In genomic region chr7:19360944-19361343, GRCm38 (mm10) we compare ENCODE assay signal across 8 mouse cellular contexts. TPM values are rescaled to one million over a fixed set of nuclear protein-coding genes. Genes with fewer than 3 reads are reported as not detected.
DNase-seq lines count a peak whose midpoint lies in the region; ATAC-seq and TF ChIP-seq lines count a peak whose summit lies in the region.

No protein-coding gene starts in this region.

- H3K27me3 ChIP-seq in E14TG2a.4 (ENCODE audit: insufficient read depth, low read length) = no peaks in the 10 kb centered on the region
- H3K27me3 ChIP-seq in forebrain, embryonic 11.5 days (ENCODE audit: control insufficient read depth, insufficient read depth, low read length) = no peaks in the 10 kb centered on the region
- no peaks in the 10 kb centered on the region for H3K27me3 ChIP-seq in heart, embryonic 16.5 days (ENCODE audit: control insufficient read depth, insufficient read depth, low read length)
- no peaks in the 10 kb centered on the region for H3K27me3 ChIP-seq in liver, embryonic 14.5 days (ENCODE audit: control insufficient read depth, insufficient read depth, low read length)

- no peaks in the 10 kb centered on the region for H3K9me3 ChIP-seq in E14TG2a.4 (ENCODE audit: low read length)
- H3K9me3 ChIP-seq in forebrain, embryonic 11.5 days (ENCODE audit: control insufficient read depth, low read length) = no peaks in the 10 kb centered on the region
- H3K9me3 ChIP-seq in heart, embryonic 16.5 days (replicated peaks; ENCODE audit: control insufficient read depth, low read length) = no peaks in the 10 kb centered on the region
- H3K9me3 ChIP-seq in liver, embryonic 14.5 days (ENCODE audit: control insufficient read depth, low read length) = no peaks in the 10 kb centered on the region

- 0% methylated on average over 27 of the region's 27 CpGs for WGBS in forebrain, embryonic 11.5 days
- WGBS in heart, embryonic 16.5 days = under 1% methylated on average over 26 of the region's 27 CpGs
- WGBS in liver, embryonic 14.5 days (ENCODE audit: insufficient replicate concordance) = under 1% methylated on average over 27 of the region's 27 CpGs

- peak overlapping the region; percentile 94 for H3K4me3 ChIP-seq in E14TG2a.4 (replicated peaks; ENCODE audit: low read length)
- peak overlapping the region; percentile 66 for H3K4me3 ChIP-seq in forebrain, embryonic 11.5 days (ENCODE audit: low read depth, low read length)
- peak overlapping the region; percentile 60 for H3K4me3 ChIP-seq in heart, embryonic 16.5 days (ENCODE audit: low read length)
- peak overlapping the region; percentile 73 to 76 for H3K4me3 ChIP-seq in liver, embryonic 14.5 days (ENCODE audit: insufficient read depth in 1 of 2, low read depth in 2 of 2, low read length in 2 of 2)

- H3K4me2 ChIP-seq in forebrain, embryonic 11.5 days (ENCODE audit: low read depth, low read length, severe bottlenecking) = peak overlapping the region; percentile 93
- H3K4me2 ChIP-seq in heart, embryonic 16.5 days (ENCODE audit: low read depth, low read length) = peak overlapping the region; percentile 94
- H3K4me2 ChIP-seq in liver, embryonic 14.5 days (ENCODE audit: low read depth) = peak overlapping the region; percentile 100

- TF ChIP-seq EP300 in liver, embryonic 14.5 days (IDR thresholded peaks at IDR 0.05; ENCODE audit: low read depth) = no peak

- peaks cover 75% of the 10 kb centered on the region for H3K4me1 ChIP-seq in E14TG2a.4 (replicated peaks; ENCODE audit: low read depth, low read length)
- peaks cover 17% of the 10 kb centered on the region; the same call in 1 of the 2 replicates for H3K4me1 ChIP-seq in forebrain, embryonic 11.5 days (replicated peaks; ENCODE audit: control insufficient read depth, insufficient read depth, low read length)
- peaks cover 32% of the 10 kb centered on the region for H3K4me1 ChIP-seq in heart, embryonic 16.5 days (ENCODE audit: control insufficient read depth, insufficient read depth, low read length)
- peaks cover 19 to 27% of the 10 kb centered on the region in 2 experiments for H3K4me1 ChIP-seq in liver, embryonic 14.5 days (replicated peaks; ENCODE audit: control insufficient read depth in 2 of 2, insufficient read depth in 2 of 2, low read length in 1 of 2)

- no peak overlapping the region for H3K27ac ChIP-seq in forebrain, embryonic 11.5 days (ENCODE audit: low read depth, low read length)
- peak overlapping the region; percentile 93 for H3K27ac ChIP-seq in heart, embryonic 16.5 days (ENCODE audit: low read length)
- peak overlapping the region; percentile 62 for H3K27ac ChIP-seq in liver, embryonic 14.5 days

- peak; percentile 75 for ATAC-seq in forebrain, embryonic 11.5 days (replicated peaks; ENCODE audit: low FRiP score)
- peak; percentile 69 for ATAC-seq in heart, embryonic 16.5 days (replicated peaks; ENCODE audit: extremely low read depth, insufficient read depth, low FRiP score)
- peak; percentile 73 for ATAC-seq in liver, embryonic 14.5 days (ENCODE audit: insufficient read depth)

- TF ChIP-seq CTCF in E14TG2a.4 (conservative IDR thresholded peaks at IDR 0.05; ENCODE audit: low read length) = no peak
- TF ChIP-seq CTCF in liver, embryonic 14.5 days (IDR thresholded peaks at IDR 0.05; ENCODE audit: low read depth) = no peak

- peak; percentile 85 for DNase-seq in c-Kit-positive CD71-positive TER-119-negative erythroid progenitor cells, embryonic 14.5 days (ENCODE audit: low read depth)
- DNase-seq in forebrain, embryonic 11.5 days (ENCODE audit: low spot score) = peak; percentile 93
- peak; percentile 96 to 97 for DNase-seq in kidney, postnatal 36 days
- peak; percentile 83 to 90 (median 87) for DNase-seq in liver, embryonic 14.5 days (ENCODE audit: low read depth in 3 of 3, low spot score in 3 of 3)
- DNase-seq in neural tube, embryonic 10.5 days (ENCODE audit: extremely low spot score, low spot score) = peak; percentile 86
- DNase-seq in telencephalon, adult 2 months (ENCODE audit: low read depth, low spot score) = peak; percentile 90

- H3K36me3 ChIP-seq in E14TG2a.4 (ENCODE audit: insufficient read depth, low read length) = peaks cover 36% of the 10 kb centered on the region
- H3K36me3 ChIP-seq in forebrain, embryonic 11.5 days (ENCODE audit: control insufficient read depth, insufficient read depth, low read length) = peaks cover 4% of the 10 kb centered on the region; the same call in 1 of the 2 replicates
- peaks cover 7% of the 10 kb centered on the region; the same call in 1 of the 2 replicates for H3K36me3 ChIP-seq in heart, embryonic 16.5 days (ENCODE audit: control insufficient read depth, insufficient read depth)
- peaks cover 5% of the 10 kb centered on the region; the same call in 1 of the 2 replicates for H3K36me3 ChIP-seq in liver, embryonic 14.5 days (replicated peaks; ENCODE audit: control insufficient read depth, insufficient read depth, low read depth)

- peak overlapping the region; percentile 61; the same call in 1 of the 2 replicates for H3K9ac ChIP-seq in forebrain, embryonic 11.5 days (ENCODE audit: low read length)
- peak overlapping the region; percentile 72 for H3K9ac ChIP-seq in heart, embryonic 16.5 days (ENCODE audit: low read length)
- peak overlapping the region; percentile 64 for H3K9ac ChIP-seq in liver, embryonic 14.5 days (replicated peaks)

RNA-seq across cellular contexts. Expression of gene Ppp1r13l, which starts 1.4 kb away (rescaled TPM):
- polyA plus RNA-seq in forebrain, embryonic 11.5 days (2014; fragmentation: Nextera tagmentation; extraction: Ambion mirVana) = 5.8 and 6.4 TPM in 2 replicates
- polyA plus RNA-seq in heart, embryonic 16.5 days (2015; fragmentation: Nextera tagmentation; extraction: Ambion mirVana) = 13.6 and 14.2 TPM in 2 replicates
- 2.3 TPM in 2 replicates for polyA plus RNA-seq in liver, embryonic 14.5 days (2012; rRNA removed)
- polyA plus RNA-seq in liver, embryonic 14.5 days (2014; fragmentation: Nextera tagmentation; extraction: Ambion mirVana) = 0.65 and 1.0 TPM in 2 replicates

RNA-seq across cellular contexts. Expression of gene Cd3eap, which starts 1.7 kb away (rescaled TPM):
- 23.2 and 24.0 TPM in 2 replicates for polyA plus RNA-seq in forebrain, embryonic 11.5 days (2014; fragmentation: Nextera tagmentation; extraction: Ambion mirVana)
- 16.2 and 16.7 TPM in 2 replicates for polyA plus RNA-seq in heart, embryonic 16.5 days (2015; fragmentation: Nextera tagmentation; extraction: Ambion mirVana)
- polyA plus RNA-seq in liver, embryonic 14.5 days (2012; rRNA removed) = 4.5 and 6.7 TPM in 2 replicates
- 7.2 and 7.8 TPM in 2 replicates for polyA plus RNA-seq in liver, embryonic 14.5 days (2014; fragmentation: Nextera tagmentation; extraction: Ambion mirVana)

RNA-seq across cellular contexts. Expression of gene Ercc1, which starts 16.4 kb away (rescaled TPM):
- polyA plus RNA-seq in forebrain, embryonic 11.5 days (2014; fragmentation: Nextera tagmentation; extraction: Ambion mirVana) = 94.4 and 100 TPM in 2 replicates
- 61.0 and 62.4 TPM in 2 replicates for polyA plus RNA-seq in heart, embryonic 16.5 days (2015; fragmentation: Nextera tagmentation; extraction: Ambion mirVana)
- polyA plus RNA-seq in liver, embryonic 14.5 days (2012; rRNA removed) = 8.5 and 9.8 TPM in 2 replicates
- polyA plus RNA-seq in liver, embryonic 14.5 days (2014; fragmentation: Nextera tagmentation; extraction: Ambion mirVana) = 15.7 and 19.2 TPM in 2 replicates

RNA-seq across cellular contexts. Expression of gene Ercc2, which starts 20.9 kb away (rescaled TPM):
- polyA plus RNA-seq in forebrain, embryonic 11.5 days (2014; fragmentation: Nextera tagmentation; extraction: Ambion mirVana) = 18.2 and 25.2 TPM in 2 replicates
- 11.1 and 12.8 TPM in 2 replicates for polyA plus RNA-seq in heart, embryonic 16.5 days (2015; fragmentation: Nextera tagmentation; extraction: Ambion mirVana)
- polyA plus RNA-seq in liver, embryonic 14.5 days (2012; rRNA removed) = 11.7 and 12.3 TPM in 2 replicates
- 4.6 and 5.5 TPM in 2 replicates for polyA plus RNA-seq in liver, embryonic 14.5 days (2014; fragmentation: Nextera tagmentation; extraction: Ambion mirVana)

RNA-seq across cellular contexts. Expression of gene Klc3, which starts 43.0 kb away (rescaled TPM):
- polyA plus RNA-seq in forebrain, embryonic 11.5 days (2014; fragmentation: Nextera tagmentation; extraction: Ambion mirVana) = 2.0 and 2.8 TPM in 2 replicates
- polyA plus RNA-seq in heart, embryonic 16.5 days (2015; fragmentation: Nextera tagmentation; extraction: Ambion mirVana) = 4.1 and 5.0 TPM in 2 replicates
- 0.18 and 0.21 TPM in 2 replicates for polyA plus RNA-seq in liver, embryonic 14.5 days (2012; rRNA removed)
- 0.13 and 0.58 TPM in 2 replicates for polyA plus RNA-seq in liver, embryonic 14.5 days (2014; fragmentation: Nextera tagmentation; extraction: Ambion mirVana)
